Mouse (Mus musculus) layer of hippocampus, adult 2 months (tissue): ENCODE measurements around the gene Coro1b. TPM values are rescaled to one million over a fixed set of nuclear protein-coding genes. Genes with fewer than 3 reads are reported as not detected.
A peak's percentile ranks its signal among the peaks of the same experiment; 100 is the strongest.
"Not testable (repeated sequence)": the region's sequence is repeated elsewhere in the genome, so short reads cannot be mapped to it uniquely, and the experiment has no call there.

ENCODE experiments used
- DNase-seq, 2 experiments: peaks; one replicate each; pipeline ENCODE4 v3.0.0; 2022; ENCODE audit warnings: low spot score in 2 of 2
- H3K27ac ChIP-seq: fragments of 200-600 bp; 2 replicates; pipeline ENCODE4 v1.8.1; 2022
- H3K4me3 ChIP-seq: fragments of 200-600 bp; 2 replicates; pipeline ENCODE4 v1.8.1; 2022; ENCODE audit warnings: mild to moderate bottlenecking
- CTCF ChIP-seq: fragments of 200-600 bp; conservative IDR thresholded peaks from 2 replicates; pipeline ENCODE4 v1.8.1; 2022; ENCODE audit warnings: antibody characterized with exemption, mild to moderate bottlenecking, moderate library complexity
- total RNA-seq, 2 experiments: library from RNA; stranded (reverse); gene quantifications; 2 replicates each; pipeline ENCODE4 v1.2.3; 2021

Gene Coro1b
- total RNA-seq, 2 experiments from 2014 or later = 84.8 to 92.9 TPM

- peak overlapping the region; percentile 79; the same call in 1 of the 2 replicates for H3K27ac ChIP-seq
- no peak for TF ChIP-seq CTCF
- no peak overlapping the region for H3K4me3 ChIP-seq
- DNase-seq = no peak
These were observed 36.1 kb upstream of the Coro1b start for GRCm38 (mm10) chr19:4112063-4112960.

GRCm38 (mm10) chr19:4113186-4113805, 35.1 kb upstream of the Coro1b start:
- H3K27ac ChIP-seq = peak overlapping the region; percentile 79
- no peak overlapping the region for H3K4me3 ChIP-seq
- peak; percentile 81 to 88 for DNase-seq
- no peak for TF ChIP-seq CTCF

GRCm38 (mm10) chr19:4113806-4114230, 34.6 kb upstream of the Coro1b start:
- no peak overlapping the region for H3K4me3 ChIP-seq
- no peak for DNase-seq
- H3K27ac ChIP-seq = peak overlapping the region; percentile 79
- no peak for TF ChIP-seq CTCF

- DNase-seq = no peak
- H3K4me3 ChIP-seq = no peak overlapping the region
- no peak overlapping the region for H3K27ac ChIP-seq
- TF ChIP-seq CTCF = no peak
These were observed 33.9 kb upstream of the Coro1b start for GRCm38 (mm10) chr19:4114551-4114950.

GRCm38 (mm10) chr19:4115144-4115543, 33.3 kb upstream of the Coro1b start:
- no peak for TF ChIP-seq CTCF
- H3K27ac ChIP-seq = no peak overlapping the region
- DNase-seq = no peak
- H3K4me3 ChIP-seq = no peak overlapping the region

GRCm38 (mm10) chr19:4115816-4116215, 32.6 kb upstream of the Coro1b start:
- no peak for TF ChIP-seq CTCF
- H3K27ac ChIP-seq = no peak overlapping the region
- no peak for DNase-seq
- H3K4me3 ChIP-seq = no peak overlapping the region

- Histone ChIP-seq H3K4me3 (no peak overlapping the region), H3K27ac (no peak overlapping the region)
- no peak for TF ChIP-seq CTCF
- DNase-seq = no peak
These were observed 31.4 kb upstream of the Coro1b start for GRCm38 (mm10) chr19:4117006-4117405.

- no peak overlapping the region for H3K4me3 ChIP-seq
- TF ChIP-seq CTCF = no peak
- no peak for DNase-seq
- peak overlapping the region; percentile 61; the same call in 1 of the 2 replicates for H3K27ac ChIP-seq
These were observed 30.1 kb upstream of the Coro1b start for GRCm38 (mm10) chr19:4118350-4118749.

GRCm38 (mm10) chr19:4119716-4120487, 28.5 kb upstream of the Coro1b start:
- no peak for DNase-seq
- Histone ChIP-seq H3K27ac (no peak overlapping the region; the same call in 1 of the 2 replicates), H3K4me3 (no peak overlapping the region; the same call in 1 of the 2 replicates)
- no peak for TF ChIP-seq CTCF

- no peak for TF ChIP-seq CTCF
- H3K4me3 ChIP-seq = peak overlapping the region; percentile 60
- peak overlapping the region; percentile 97; the same call in 1 of the 2 replicates for H3K27ac ChIP-seq
- DNase-seq = no peak
These were observed 27.9 kb upstream of the Coro1b start for GRCm38 (mm10) chr19:4120496-4120895.

- H3K4me3 ChIP-seq = peak overlapping the region; percentile 60
- peak; percentile 97 to 98 for DNase-seq
- H3K27ac ChIP-seq = peak overlapping the region; percentile 97; the same call in 1 of the 2 replicates
- TF ChIP-seq CTCF = no peak
These were observed 27.2 kb upstream of the Coro1b start for GRCm38 (mm10) chr19:4121097-4121805.

GRCm38 (mm10) chr19:4121896-4122295, 26.5 kb upstream of the Coro1b start:
- H3K4me3 ChIP-seq, DNase-seq: not testable (repeated sequence)
- peak overlapping the region; percentile 97; the same call in 1 of the 2 replicates for H3K27ac ChIP-seq
